Mouse (Mus musculus): ENCODE data around the gene Arhgef12.

The Arhgef12 gene

GRCm38 (mm10) chr9:43108721-43109120, 1.7 kb upstream of the Arhgef12 start:
- no peak for DNase-seq (ENCODE audit: low spot score)

GRCm38 (mm10) chr9:43108081-43108480, 1.0 kb upstream of the Arhgef12 start:
- DNase-seq (ENCODE audit: low spot score), result no peak

GRCm38 (mm10) chr9:43107555-43107954, 516 bp upstream of the Arhgef12 start:
- no peak for DNase-seq (ENCODE audit: low spot score)

GRCm38 (mm10) chr9:43106426-43107186, 433 bp downstream of the Arhgef12 start:
- DNase-seq (ENCODE audit: low spot score), result peak; percentile 54

- DNase-seq (ENCODE audit: low spot score), result peak; percentile 93
These were observed 1.2 kb downstream of the Arhgef12 start for GRCm38 (mm10) chr9:43105664-43106361.

- DNase-seq (ENCODE audit: low spot score), result no peak
These were observed 2.0 kb downstream of the Arhgef12 start for GRCm38 (mm10) chr9:43104873-43105663.

- DNase-seq (ENCODE audit: low spot score), result no peak
These were observed 2.5 kb downstream of the Arhgef12 start for GRCm38 (mm10) chr9:43104526-43104872.

- DNase-seq (ENCODE audit: low spot score), result peak; percentile 63
These were observed 3.3 kb downstream of the Arhgef12 start for GRCm38 (mm10) chr9:43103675-43104299.

GRCm38 (mm10) chr9:43102931-43103330, 4.1 kb downstream of the Arhgef12 start:
- DNase-seq (ENCODE audit: low spot score), result no peak

- peak; percentile 66 for DNase-seq (ENCODE audit: low spot score)
These were observed 5.0 kb downstream of the Arhgef12 start for GRCm38 (mm10) chr9:43101936-43102595.

GRCm38 (mm10) chr9:43098922-43099321, 8.1 kb downstream of the Arhgef12 start:
- DNase-seq (ENCODE audit: low spot score), result no peak

- DNase-seq (ENCODE audit: low spot score), result no peak
These were observed 9.1 kb downstream of the Arhgef12 start for GRCm38 (mm10) chr9:43097801-43098557.

GRCm38 (mm10) chr9:43096337-43096736, 10.7 kb downstream of the Arhgef12 start:
- peak; percentile 39 for DNase-seq (ENCODE audit: low spot score)

GRCm38 (mm10) chr9:43094828-43095227, 12.2 kb downstream of the Arhgef12 start:
- DNase-seq (ENCODE audit: low spot score), result no peak

GRCm38 (mm10) chr9:43093803-43094202, 13.2 kb downstream of the Arhgef12 start:
- DNase-seq (ENCODE audit: low spot score), result peak; percentile 45

- DNase-seq (ENCODE audit: low spot score), result no peak
These were observed 21.3 kb downstream of the Arhgef12 start for GRCm38 (mm10) chr9:43085686-43086285.

GRCm38 (mm10) chr9:43084496-43085362, 22.3 kb downstream of the Arhgef12 start:
- DNase-seq (ENCODE audit: low spot score), result peak; percentile 28

GRCm38 (mm10) chr9:43083441-43084055, 23.5 kb downstream of the Arhgef12 start:
- no peak for DNase-seq (ENCODE audit: low spot score)

GRCm38 (mm10) chr9:43078711-43079110, 28.3 kb downstream of the Arhgef12 start:
- DNase-seq (ENCODE audit: low spot score), result no peak
